Mouse (Mus musculus) testis, adult 2 months (tissue): ENCODE data around the gene Fam205a2. TPM values are rescaled to one million over a fixed set of nuclear protein-coding genes. Genes with fewer than 3 reads are reported as not detected.
"Not testable (repeated sequence)": the region's sequence is repeated elsewhere in the genome, so short reads cannot be mapped to it uniquely, and the experiment has no call there.

Source experiments
- H3K27ac ChIP-seq: fragments of 200-500 bp; 2 replicates; pipeline ENCODE4 v1.5.1; 2012; ENCODE audit warnings: low read depth, low read length; ENCODE audit not compliant: control insufficient read depth, insufficient read depth
- H3K27me3 ChIP-seq: fragments of 200-500 bp; 2 replicates; pipeline ENCODE4 v1.6.1; 2012; ENCODE audit warnings: mild to moderate bottlenecking, low read length, moderate library complexity; ENCODE audit not compliant: control insufficient read depth, insufficient read depth
- H3K36me3 ChIP-seq: fragments of 200-500 bp; 2 replicates; pipeline ENCODE4 v1.6.1; 2012; ENCODE audit warnings: mild to moderate bottlenecking, low read length; ENCODE audit not compliant: control insufficient read depth, insufficient read depth
- H3K4me1 ChIP-seq: fragments of 200-500 bp; 2 replicates; pipeline ENCODE4 v1.6.1; 2012; ENCODE audit warnings: low read length; ENCODE audit not compliant: control insufficient read depth, insufficient read depth
- H3K4me3 ChIP-seq: fragments of 200-500 bp; 2 replicates; pipeline ENCODE4 v1.5.1; 2012; ENCODE audit warnings: low read depth, mild to moderate bottlenecking, low read length, moderate library complexity, mixed read lengths; ENCODE audit not compliant: control insufficient read depth
- polyA plus RNA-seq: library from polyadenylated mRNA; depleted of rRNA; stranded (reverse); fragments of >200 nt; gene quantifications from 2 replicates; pipeline ENCODE4 v1.2.3, GENCODE M21; 2012; rRNA removed

Gene Fam205a2
- not detected in 2 replicates for polyA plus RNA-seq

- not testable (repeated sequence) for H3K27me3 ChIP-seq, H3K27ac ChIP-seq, H3K4me1 ChIP-seq, H3K4me3 ChIP-seq, H3K36me3 ChIP-seq
These were observed at the start of gene Fam205a2 for GRCm38 (mm10) chr4:42528075-42528474. Fam205a2 (minus strand) TSS chr4:42528175.

Other genes with a start within 250 kb of the Fam205a2 start
- gene Gm21953, start 233.9 kb downstream of the Fam205a2 start, polyA plus RNA-seq, result not detected in 2 replicates
- not detected in 2 replicates for gene Fam205a3, start 209.8 kb downstream of the Fam205a2 start, polyA plus RNA-seq
- gene Gm21586, start 88.8 kb downstream of the Fam205a2 start, polyA plus RNA-seq, result not detected in 2 replicates
- 4.4 and 5.1 TPM in 2 replicates for gene Gm2163, start 61.4 kb downstream of the Fam205a2 start, polyA plus RNA-seq
- not detected in 2 replicates for gene Gm10591, start 84.0 kb upstream of the Fam205a2 start, polyA plus RNA-seq
- 2.0 and 2.8 TPM in 2 replicates for gene Gm2564, start 101.5 kb upstream of the Fam205a2 start, polyA plus RNA-seq
- 4.1 and 4.5 TPM in 2 replicates for gene Ccl27b, start 127.1 kb upstream of the Fam205a2 start, polyA plus RNA-seq
- gene Il11ra2, start 133.7 kb upstream of the Fam205a2 start, polyA plus RNA-seq, result 1.2 and 1.8 TPM in 2 replicates
- gene 4930578G10Rik, start 207.4 kb upstream of the Fam205a2 start, polyA plus RNA-seq, result 13.8 and 14.9 TPM in 2 replicates
- gene Ccl19, start 228.4 kb upstream of the Fam205a2 start, polyA plus RNA-seq, result 1.2 and 1.6 TPM in 2 replicates
- gene Ccl21a, start 245.8 kb upstream of the Fam205a2 start, polyA plus RNA-seq, result 4.0 and 4.4 TPM in 2 replicates